26 mouse cellular contexts compared by ENCODE assay signal in the genomic region with DNA sequence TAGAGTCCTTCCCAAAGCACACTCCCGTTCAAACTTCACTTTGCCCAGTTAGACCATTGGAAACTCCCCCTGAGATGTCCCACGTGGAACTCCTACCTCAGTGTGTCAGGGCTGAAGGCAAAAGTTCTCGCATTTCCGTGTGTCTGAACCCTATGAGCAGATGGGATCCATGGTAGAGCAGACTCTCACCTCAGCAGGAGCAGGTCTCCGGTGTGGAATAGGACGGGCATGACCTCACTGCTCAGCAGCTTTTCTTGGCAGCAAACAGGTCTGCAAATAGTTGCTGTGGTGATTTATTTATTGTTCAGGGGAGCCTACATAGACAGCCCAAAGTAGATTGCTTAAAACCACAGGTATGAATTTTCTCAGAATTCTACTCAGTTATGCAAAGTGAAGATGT. TPM values are rescaled to one million over a fixed set of nuclear protein-coding genes. Genes with fewer than 3 reads are reported as not detected.
DNase-seq lines count a peak whose midpoint lies in the region; ATAC-seq and TF ChIP-seq lines count a peak whose summit lies in the region.
"Had no signal": no experiment of that assay in that cellular context is flagged by ENCODE, and none has a peak within 500 bp of the region (broad histone marks: within the 10 kb centered on the region; RNA-seq: fewer than 3 reads in every experiment).

No protein-coding gene starts in this region.

- no peak overlapping the region for H3K27ac ChIP-seq in kidney, postnatal 0 days
- H3K27ac ChIP-seq in kidney, embryonic 15.5 days: no peak overlapping the region
- H3K27ac ChIP-seq: forebrain, embryonic 15.5 days; gastrocnemius, adult 2 months; heart, adult 2 months; hindbrain, embryonic 14.5 days; liver, embryonic 12.5 days; midbrain, embryonic 13.5 days; stomach, embryonic 15.5 days had no signal

- no peaks in the 10 kb centered on the region for H3K27me3 ChIP-seq in kidney, postnatal 0 days (ENCODE audit: insufficient read depth, low read length)
- H3K27me3 ChIP-seq in kidney, embryonic 15.5 days: no peaks in the 10 kb centered on the region
- H3K27me3 ChIP-seq: CH12.LX; forebrain, embryonic 15.5 days; heart, embryonic 12.5 days; liver, embryonic 12.5 days; midbrain, embryonic 13.5 days; stomach, embryonic 15.5 days had no signal

- no peaks in the 10 kb centered on the region for H3K4me1 ChIP-seq in kidney, postnatal 0 days (replicated peaks; ENCODE audit: insufficient read depth, low read length)
- no peaks in the 10 kb centered on the region for H3K4me1 ChIP-seq in kidney, embryonic 15.5 days
- H3K4me1 ChIP-seq: forebrain, embryonic 15.5 days; heart, embryonic 12.5 days; liver, embryonic 12.5 days; midbrain, embryonic 13.5 days; stomach, embryonic 15.5 days had no signal

- WGBS in kidney, postnatal 0 days: 66% methylated on average over 6 of the region's 6 CpGs
- WGBS in kidney, embryonic 15.5 days: 63% methylated on average over 6 of the region's 6 CpGs

- H3K4me3 ChIP-seq in kidney, postnatal 0 days (replicated peaks; ENCODE audit: low read depth, low read length): no peak overlapping the region
- no peak overlapping the region for H3K4me3 ChIP-seq in kidney, embryonic 15.5 days (replicated peaks)
- H3K4me3 ChIP-seq: forebrain, embryonic 15.5 days; gastrocnemius, adult 2 months; heart, adult 2 months; heart, embryonic 12.5 days; liver, embryonic 12.5 days; megakaryocyte, embryonic 14.5 days; midbrain, embryonic 13.5 days; stomach, embryonic 15.5 days had no signal

- no peak overlapping the region for H3K4me2 ChIP-seq in kidney, postnatal 0 days (ENCODE audit: low read length)
- no peak overlapping the region for H3K4me2 ChIP-seq in kidney, embryonic 15.5 days
- H3K4me2 ChIP-seq: forebrain, embryonic 15.5 days; heart, embryonic 12.5 days; hindbrain, embryonic 14.5 days; liver, embryonic 12.5 days; midbrain, embryonic 13.5 days; stomach, embryonic 15.5 days had no signal

- H3K36me3 ChIP-seq in kidney, postnatal 0 days (ENCODE audit: insufficient read depth, low read length): no peaks in the 10 kb centered on the region
- no peaks in the 10 kb centered on the region for H3K36me3 ChIP-seq in kidney, embryonic 15.5 days
- H3K36me3 ChIP-seq: forebrain, embryonic 15.5 days; heart, embryonic 12.5 days; liver, embryonic 12.5 days; midbrain, embryonic 13.5 days; stomach, embryonic 15.5 days had no signal

- ATAC-seq in kidney, postnatal 0 days (replicated peaks; ENCODE audit: low FRiP score, low read depth): no peak
- no peak for ATAC-seq in kidney, embryonic 15.5 days (replicated peaks; ENCODE audit: low FRiP score)
- no peak for ATAC-seq in CD4-positive, CD25-positive, alpha-beta regulatory T cell, adult 4 months
- ATAC-seq: forebrain, embryonic 15.5 days; inflammation-experienced regulatory T-cells, adult 6 months; liver, embryonic 12.5 days; liver, postnatal 0 days; lung, postnatal 0 days; midbrain, embryonic 13.5 days had no signal

- no peak for TF ChIP-seq CTCF in kidney, postnatal 0 days (IDR thresholded peaks at IDR 0.05; ENCODE audit: low read depth)

- peak; percentile 15 for DNase-seq in kidney, postnatal 0 days (ENCODE audit: low spot score)
- peak; percentile 42 for DNase-seq in cerebellum, adult 11-12 months
- DNase-seq in cerebellum, adult 9-11 months: peak; percentile 46
- DNase-seq in spleen, adult 18-20 months: no peak
- no peak for DNase-seq in adrenal gland, postnatal 14 days
- DNase-seq: adrenal gland, adult 8-10 months; B cell, adult 2 months; gastrocnemius, adult 2 months; gastrocnemius, postnatal 36 days; heart, adult 2 months; kidney, adult 18-20 months; kidney, postnatal 4 days; liver, postnatal 0 days; lung, postnatal 4 days had no signal

- H3K9ac ChIP-seq in kidney, postnatal 0 days (ENCODE audit: low read depth, low read length): no peak overlapping the region
- H3K9ac ChIP-seq in kidney, embryonic 15.5 days: no peak overlapping the region
- H3K9ac ChIP-seq: forebrain, embryonic 15.5 days; heart, embryonic 12.5 days; hindbrain, embryonic 14.5 days; liver, embryonic 12.5 days; liver, postnatal 0 days; midbrain, embryonic 13.5 days; stomach, embryonic 15.5 days had no signal

- no peaks in the 10 kb centered on the region for H3K9me3 ChIP-seq in kidney, postnatal 0 days (replicated peaks; ENCODE audit: low read length)
- no peaks in the 10 kb centered on the region for H3K9me3 ChIP-seq in kidney, embryonic 15.5 days (replicated peaks)
- H3K9me3 ChIP-seq: forebrain, embryonic 15.5 days; heart, embryonic 12.5 days; liver, embryonic 12.5 days; megakaryocyte, embryonic 14.5 days; midbrain, embryonic 13.5 days; stomach, embryonic 15.5 days had no signal

RNA-seq across cellular contexts. Expression of a gene that starts 25.7 kb away (rescaled TPM):
- 6.9 and 7.9 TPM in 2 replicates for polyA plus RNA-seq in kidney, postnatal 0 days (2015; fragmentation: Nextera tagmentation; extraction: Ambion mirVana)
- 7.5 and 9.1 TPM in 2 replicates for polyA plus RNA-seq in kidney, embryonic 15.5 days (2015; fragmentation: Nextera tagmentation; extraction: Ambion mirVana)
- polyA plus RNA-seq in CD4-positive, CD25-positive, alpha-beta regulatory T cell, adult 4 months (2017; shearing (Covaris generic)): 10 to 100 TPM; 11.9 to 15.1 TPM
- total RNA-seq in adrenal gland, postnatal 14 days (2021): 6.2 and 15.7 TPM in 2 replicates

Comparison
In these comparisons a context has a peak if more than half of its experiments do, and no peak if none do; other contexts are left out.
1. DNase-seq: peak in kidney, postnatal 0 days (single experiment), cerebellum, adult 11-12 months (single experiment) and cerebellum, adult 9-11 months (single experiment); none in spleen, adult 18-20 months (0 of 2) and adrenal gland, postnatal 14 days (single experiment).